Mouse (Mus musculus): ENCODE data around the gene Ankk1. TPM values are rescaled to one million over a fixed set of nuclear protein-coding genes. Genes with fewer than 3 reads are reported as not detected.

The Ankk1 gene
- polyA plus RNA-seq (2014; fragmentation: Illumina TruSeq; extraction: RNeasy Lipid Tissue Mini Kit (QIAGEN cat#74804); ENCODE audit: low read depth, low replicate concordance), result 0.25 TPM

GRCm38 (mm10) chr9:49426921-49427320, at the start of gene Ankk1:
Gene Ankk1 (minus strand): TSS chr9:49427021.

Other genes starting within 250 kb of the Ankk1 start
- gene Gm4894, start 176.5 kb downstream of the Ankk1 start, polyA plus RNA-seq (2014; fragmentation: Illumina TruSeq; extraction: RNeasy Lipid Tissue Mini Kit (QIAGEN cat#74804); ENCODE audit: low read depth, low replicate concordance), result not detected
- gene Drd2, start 86.4 kb downstream of the Ankk1 start, polyA plus RNA-seq (2014; fragmentation: Illumina TruSeq; extraction: RNeasy Lipid Tissue Mini Kit (QIAGEN cat#74804); ENCODE audit: low read depth, low replicate concordance), result not detected
- gene Ttc12, start 59.2 kb upstream of the Ankk1 start, polyA plus RNA-seq (2014; fragmentation: Illumina TruSeq; extraction: RNeasy Lipid Tissue Mini Kit (QIAGEN cat#74804); ENCODE audit: low read depth, low replicate concordance), result 5.5 TPM